In the genomic region with DNA sequence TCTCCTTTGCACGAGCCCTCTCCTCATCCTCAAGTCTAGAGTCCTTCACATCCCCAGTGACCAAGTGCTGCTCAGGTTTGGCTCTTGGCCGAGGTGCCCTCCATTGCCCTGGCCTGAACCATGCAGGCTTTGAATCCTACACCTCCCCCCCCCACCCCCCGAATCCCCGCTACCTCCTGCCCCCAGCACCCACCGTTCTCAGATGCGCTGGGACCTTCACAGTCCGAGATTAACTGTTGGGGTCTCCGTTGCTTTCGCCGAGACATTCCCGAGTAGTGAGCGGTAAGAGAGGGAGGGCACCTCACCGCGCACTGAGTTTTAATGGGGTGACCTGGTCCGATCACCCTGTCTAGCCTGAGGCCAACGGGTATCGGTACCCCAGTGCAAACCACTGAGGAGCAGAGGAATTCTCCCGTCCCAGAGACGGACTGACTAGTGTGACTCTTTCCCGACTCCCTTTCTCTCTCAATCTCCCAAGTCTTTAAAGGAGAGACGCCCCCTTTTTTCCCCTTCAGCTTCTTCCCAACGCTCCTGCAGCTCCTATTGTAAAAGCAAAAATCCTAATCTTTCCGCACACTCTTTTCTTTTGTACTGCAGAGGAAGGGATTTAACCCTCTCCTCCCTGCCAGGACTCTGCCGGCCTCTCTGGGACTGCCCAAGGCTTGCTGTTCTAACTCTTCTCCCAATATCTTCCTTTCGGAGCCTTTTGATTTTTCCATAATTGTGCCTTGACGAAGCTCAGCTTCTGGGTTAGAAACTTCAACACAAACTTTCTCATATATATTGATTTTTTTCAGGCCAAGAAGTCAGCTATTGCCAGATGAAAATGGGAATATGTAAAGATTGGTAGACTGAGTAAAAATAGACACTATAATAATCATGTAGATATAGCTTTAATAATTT, we compare ENCODE assay signal across 8 mouse cellular contexts. TPM values are rescaled to one million over a fixed set of nuclear protein-coding genes. Genes with fewer than 3 reads are reported as not detected.
DNase-seq lines count a peak whose midpoint lies in the region; ATAC-seq and TF ChIP-seq lines count a peak whose summit lies in the region.

Gene Sall2, minus strand, starts transcription at position 853 of the 903 bp plus-strand sequence.

- no peaks in the 10 kb centered on the region for H3K9me3 ChIP-seq in heart, postnatal 0 days (replicated peaks; ENCODE audit: control insufficient read depth, low read length)
- H3K9me3 ChIP-seq in forebrain, postnatal 0 days (ENCODE audit: low read length): no peaks in the 10 kb centered on the region
- H3K9me3 ChIP-seq in limb, embryonic 14.5 days (ENCODE audit: control insufficient read depth, low read length): no peaks in the 10 kb centered on the region

- no peaks in the 10 kb centered on the region for H3K4me1 ChIP-seq in heart, postnatal 0 days (ENCODE audit: control insufficient read depth, insufficient read depth)
- H3K4me1 ChIP-seq in bone marrow macrophage, adult 2 months (ENCODE audit: control insufficient read depth, insufficient read depth, low read length): 0 out of 2 replicates have a peak, but pooled peaks cover 4% of the 10 kb centered on the region
- H3K4me1 ChIP-seq in forebrain, postnatal 0 days (ENCODE audit: insufficient read depth): no peaks in the 10 kb centered on the region; the same call in 1 of the 2 replicates
- no peaks in the 10 kb centered on the region for H3K4me1 ChIP-seq in limb, embryonic 14.5 days (ENCODE audit: control insufficient read depth, insufficient read depth, low read length)

- H3K27me3 ChIP-seq in heart, postnatal 0 days (ENCODE audit: control insufficient read depth, insufficient read depth, low read length): peaks cover 54% of the 10 kb centered on the region
- peaks cover 9% of the 10 kb centered on the region; the same call in 1 of the 2 replicates for H3K27me3 ChIP-seq in forebrain, postnatal 0 days (ENCODE audit: insufficient read depth, low read length)
- peaks cover 31% of the 10 kb centered on the region for H3K27me3 ChIP-seq in limb, embryonic 14.5 days (ENCODE audit: control insufficient read depth, insufficient read depth, low read length)

- no peak for TF ChIP-seq CTCF in heart, postnatal 0 days (IDR thresholded peaks at IDR 0.05; ENCODE audit: low read depth)
- no peak for TF ChIP-seq CTCF in bone marrow macrophage, adult 2 months (IDR thresholded peaks at IDR 0.05; ENCODE audit: low read depth, low read length)
- no peak for TF ChIP-seq CTCF in forebrain, postnatal 0 days (IDR thresholded peaks at IDR 0.05; ENCODE audit: low read depth)

- ATAC-seq in heart, postnatal 0 days (ENCODE audit: insufficient read depth, low read depth): peak; percentile 39
- ATAC-seq in forebrain, postnatal 0 days: peak; percentile 55
- ATAC-seq in limb, embryonic 14.5 days (ENCODE audit: low FRiP score, low read depth): peak; percentile 47; the same call in 1 of the 2 replicates
- ATAC-seq in frontal cortex, adult (ENCODE audit: low TSS enrichment): no peak

- no peak for TF ChIP-seq EP300 in heart, postnatal 0 days (IDR thresholded peaks at IDR 0.05; ENCODE audit: low read depth)

- peak within 1 kb of the TSS; percentile 48 for H3K4me3 ChIP-seq in heart, postnatal 0 days (ENCODE audit: low read depth, low read length)
- peak within 1 kb of the TSS; percentile 31 for H3K4me3 ChIP-seq in bone marrow macrophage, adult 2 months (ENCODE audit: insufficient read depth, low read length)
- H3K4me3 ChIP-seq in forebrain, postnatal 0 days (ENCODE audit: low read depth, low read length): peak within 1 kb of the TSS; percentile 47
- H3K4me3 ChIP-seq in limb, embryonic 14.5 days (replicated peaks; ENCODE audit: low read length): peak within 1 kb of the TSS; percentile 40

- peak within 1 kb of the TSS; percentile 9; the same call in 1 of the 2 replicates for H3K9ac ChIP-seq in heart, postnatal 0 days (replicated peaks; ENCODE audit: low read depth, low read length)
- H3K9ac ChIP-seq in forebrain, postnatal 0 days: peak within 1 kb of the TSS; percentile 45
- peak within 1 kb of the TSS; percentile 44 for H3K9ac ChIP-seq in limb, embryonic 14.5 days (ENCODE audit: low read depth, low read length, severe bottlenecking)

- no peak for TF ChIP-seq POLR2A in bone marrow macrophage, adult 2 months (IDR thresholded peaks at IDR 0.05; ENCODE audit: borderline replicate concordance, low read depth, low read length)
- no peak for TF ChIP-seq POLR2A in limb, embryonic 14.5 days (IDR thresholded peaks at IDR 0.05; ENCODE audit: borderline replicate concordance, extremely low read depth, insufficient read depth, insufficient read length)

- 1% methylated on average over 26 of the region's 26 CpGs for WGBS in heart, postnatal 0 days
- WGBS in forebrain, postnatal 0 days: 1% methylated on average over 26 of the region's 26 CpGs
- 1% methylated on average over 26 of the region's 26 CpGs for WGBS in limb, embryonic 14.5 days

- H3K36me3 ChIP-seq in heart, postnatal 0 days (replicated peaks; ENCODE audit: control insufficient read depth, insufficient read depth, low read length): no peaks in the 10 kb centered on the region
- no peaks in the 10 kb centered on the region for H3K36me3 ChIP-seq in forebrain, postnatal 0 days (ENCODE audit: insufficient read depth)
- no peaks in the 10 kb centered on the region for H3K36me3 ChIP-seq in limb, embryonic 14.5 days (ENCODE audit: control insufficient read depth, insufficient read depth, low read length)

- H3K27ac ChIP-seq in heart, postnatal 0 days (ENCODE audit: low read depth): no peak within 1 kb of the TSS
- H3K27ac ChIP-seq in bone marrow macrophage, adult 2 months (ENCODE audit: insufficient read depth, low read depth, low read length): no peak within 1 kb of the TSS
- H3K27ac ChIP-seq in forebrain, postnatal 0 days (ENCODE audit: low read depth, low read length): peak within 1 kb of the TSS; percentile 62
- H3K27ac ChIP-seq in limb, embryonic 14.5 days (replicated peaks; ENCODE audit: low read depth, low read length): no peak within 1 kb of the TSS

- no peak for DNase-seq in heart, postnatal 0 days (ENCODE audit: low spot score)
- no peak for DNase-seq in heart, adult 8-10 months (ENCODE audit: low spot score)
- no peak for DNase-seq in forebrain, postnatal 0 days
- DNase-seq in limb, embryonic 14.5 days (ENCODE audit: low spot score): no peak
- no peak for DNase-seq in ovary, adult 18-20 months (ENCODE audit: low spot score)
- DNase-seq in kidney, postnatal 4 days: no peak

- peak within 1 kb of the TSS; percentile 78 for H3K4me2 ChIP-seq in heart, postnatal 0 days (ENCODE audit: low read depth, low read length)
- H3K4me2 ChIP-seq in forebrain, postnatal 0 days (ENCODE audit: low read depth): peak within 1 kb of the TSS; percentile 87
- H3K4me2 ChIP-seq in limb, embryonic 14.5 days (replicated peaks; ENCODE audit: low read depth, low read length, severe bottlenecking): peak within 1 kb of the TSS; percentile 68

RNA-seq across cellular contexts. Expression of gene Sall2, which starts in this region (rescaled TPM):
- 4.6 TPM in 2 replicates for total RNA-seq in heart, postnatal 0 days (2014; rRNA removed; ENCODE audit: low replicate concordance)
- 2.3 TPM in 2 replicates for polyA plus RNA-seq in heart, postnatal 0 days (2015; fragmentation: Nextera tagmentation; extraction: Ambion mirVana)
- 1 to 10 TPM; 1.4 to 1.6 (median 1.4) TPM for total RNA-seq in heart, adult 8-10 months (2022)
- polyA plus RNA-seq in bone marrow macrophage, adult 2 months (2012; ENCODE audit: insufficient read depth, insufficient read length, missing spikeins): 0.67 and 0.95 TPM in 2 replicates
- total RNA-seq in forebrain, postnatal 0 days (2014; rRNA removed): 51.2 and 71.7 TPM in 2 replicates
- polyA plus RNA-seq in forebrain, postnatal 0 days (2015; fragmentation: Nextera tagmentation; extraction: Ambion mirVana): 23.0 and 29.2 TPM in 2 replicates
- 26.4 and 31.9 TPM in 2 replicates for polyA plus RNA-seq in limb, embryonic 14.5 days (2012; rRNA removed)
- polyA plus RNA-seq in limb, embryonic 14.5 days (2014; fragmentation: Nextera tagmentation; extraction: Ambion mirVana): 18.9 and 21.5 TPM in 2 replicates
